Mouse (Mus musculus): ENCODE results near the gene Btbd2. TPM values are rescaled to one million over a fixed set of nuclear protein-coding genes. Genes with fewer than 3 reads are reported as not detected.

Gene Btbd2
- polyA plus RNA-seq, 1 experiment from 2014 or later = 85.9 TPM

DNA sequence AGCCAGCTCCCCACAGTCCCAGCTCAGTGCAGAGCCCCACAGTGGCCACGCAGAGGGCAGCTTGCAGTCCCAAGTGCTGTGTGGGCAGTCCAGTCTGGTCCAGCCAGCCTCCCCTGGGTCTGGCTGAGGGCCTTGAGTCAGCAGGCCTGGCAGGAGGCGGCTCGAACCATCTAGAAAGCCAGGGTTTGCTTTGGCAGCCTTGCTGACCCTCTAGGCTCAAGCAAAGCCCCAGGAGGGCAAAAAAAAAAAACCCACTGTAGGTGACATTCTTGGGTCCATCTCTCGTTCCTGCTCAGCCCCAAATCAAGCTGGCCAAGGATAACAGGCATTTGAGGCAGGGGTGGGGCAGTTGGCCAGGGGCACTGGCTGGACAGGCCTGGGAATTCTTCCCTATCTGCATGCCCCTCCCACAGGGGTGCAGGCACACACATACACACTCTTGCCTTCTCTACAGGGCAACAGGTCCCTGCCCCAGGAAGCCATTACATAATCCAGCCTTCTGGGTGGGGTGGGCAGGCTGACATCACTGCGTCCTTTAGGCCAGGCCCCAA lies 17.4 kb upstream of the Btbd2 start:
- Histone ChIP-seq H3K4me2 (peak overlapping the region; percentile 82), H3K9me3 (no peaks in the 10 kb centered on the region), H3K36me3 (replicated peaks) (peaks cover 13% of the 10 kb centered on the region; the same call in 1 of the 2 replicates), H3K4me1 (peaks cover 56% of the 10 kb centered on the region), H3K27ac (no peak overlapping the region), H3K4me3 (peak overlapping the region; percentile 94), H3K27me3 (replicated peaks) (no peaks in the 10 kb centered on the region), H3K9ac (peak overlapping the region; percentile 93)
- 68% methylated on average over 5 of the region's 5 CpGs for WGBS
- no peak for ATAC-seq (replicated peaks)

- no peaks in the 10 kb centered on the region for H3K27me3 ChIP-seq (replicated peaks)
- 94% methylated on average over 3 of the region's 3 CpGs for WGBS
- no peak for ATAC-seq (replicated peaks)
- H3K4me3 ChIP-seq = peak overlapping the region; percentile 94; the same call in 1 of the 2 replicates
- H3K4me1 ChIP-seq = peaks cover 56% of the 10 kb centered on the region
- no peak overlapping the region for H3K27ac ChIP-seq
- H3K9me3 ChIP-seq = no peaks in the 10 kb centered on the region
- H3K9ac ChIP-seq = peak overlapping the region; percentile 93; the same call in 1 of the 2 replicates
- H3K4me2 ChIP-seq = peak overlapping the region; percentile 82
- H3K36me3 ChIP-seq (replicated peaks) = peaks cover 14% of the 10 kb centered on the region; the same call in 1 of the 2 replicates
Measured at GRCm38 (mm10) chr10:80673690-80674089, 16.8 kb upstream of the Btbd2 start.

GRCm38 (mm10) chr10:80671936-80672690 lies 15.2 kb upstream of the Btbd2 start:
- peaks cover 41% of the 10 kb centered on the region for H3K4me1 ChIP-seq
- H3K4me2 ChIP-seq = no peak overlapping the region
- H3K9me3 ChIP-seq = no peaks in the 10 kb centered on the region
- no peak overlapping the region for H3K9ac ChIP-seq
- H3K27ac ChIP-seq = no peak overlapping the region
- peaks cover 27% of the 10 kb centered on the region; the same call in 1 of the 2 replicates for H3K36me3 ChIP-seq (replicated peaks)
- no peak for ATAC-seq (replicated peaks)
- no peak overlapping the region for H3K4me3 ChIP-seq
- no peaks in the 10 kb centered on the region for H3K27me3 ChIP-seq (replicated peaks)
- WGBS = 87% methylated on average over 11 of the region's 11 CpGs

DNA sequence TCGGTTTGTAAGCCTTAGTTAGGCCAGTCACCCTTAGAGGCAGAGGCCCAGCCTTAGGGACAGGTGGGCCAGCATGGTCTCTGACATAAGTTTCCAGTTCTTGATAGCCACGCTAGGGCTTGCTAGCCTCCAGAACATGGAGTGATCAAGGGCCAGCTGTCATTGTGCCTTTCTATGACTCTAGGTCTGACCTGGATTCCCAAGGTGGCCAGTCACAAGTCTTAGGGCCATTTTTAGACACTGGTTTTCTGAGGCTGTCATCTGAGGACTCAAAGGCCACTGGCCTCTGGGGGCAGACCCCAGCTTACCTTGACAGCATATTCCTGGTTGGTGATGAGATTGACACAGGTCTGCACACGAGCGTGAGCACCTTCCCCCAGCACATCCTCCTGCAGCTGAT lies 14.4 kb upstream of the Btbd2 start:
- Histone ChIP-seq H3K4me3 (no peak overlapping the region), H3K4me1 (peaks cover 36% of the 10 kb centered on the region), H3K9me3 (no peaks in the 10 kb centered on the region), H3K27ac (no peak overlapping the region), H3K4me2 (no peak overlapping the region), H3K9ac (no peak overlapping the region), H3K27me3 (replicated peaks) (no peaks in the 10 kb centered on the region), H3K36me3 (replicated peaks) (peaks cover 36% of the 10 kb centered on the region)
- WGBS = 90% methylated on average over 4 of the region's 4 CpGs
- ATAC-seq (replicated peaks) = no peak

GRCm38 (mm10) chr10:80670531-80670930 lies 13.7 kb upstream of the Btbd2 start:
- H3K4me2 ChIP-seq = no peak overlapping the region
- no peaks in the 10 kb centered on the region for H3K27me3 ChIP-seq (replicated peaks)
- H3K9me3 ChIP-seq = no peaks in the 10 kb centered on the region
- H3K4me1 ChIP-seq = peaks cover 36% of the 10 kb centered on the region
- no peak overlapping the region for H3K4me3 ChIP-seq
- H3K9ac ChIP-seq = no peak overlapping the region
- WGBS = 95% methylated on average over 2 of the region's 2 CpGs
- H3K27ac ChIP-seq = no peak overlapping the region
- no peak for ATAC-seq (replicated peaks)
- peaks cover 40% of the 10 kb centered on the region for H3K36me3 ChIP-seq (replicated peaks)

- H3K4me1 ChIP-seq = peaks cover 30% of the 10 kb centered on the region
- H3K36me3 ChIP-seq (replicated peaks) = peaks cover 40% of the 10 kb centered on the region
- no peak overlapping the region for H3K27ac ChIP-seq
- no peaks in the 10 kb centered on the region for H3K27me3 ChIP-seq (replicated peaks)
- no peak overlapping the region for H3K9ac ChIP-seq
- H3K4me2 ChIP-seq = no peak overlapping the region
- no peak overlapping the region for H3K4me3 ChIP-seq
- no peaks in the 10 kb centered on the region for H3K9me3 ChIP-seq
- ATAC-seq (replicated peaks) = no peak
- 95% methylated on average over 7 of the region's 7 CpGs for WGBS
Measured at GRCm38 (mm10) chr10:80669737-80670485, 13.0 kb upstream of the Btbd2 start.

DNA sequence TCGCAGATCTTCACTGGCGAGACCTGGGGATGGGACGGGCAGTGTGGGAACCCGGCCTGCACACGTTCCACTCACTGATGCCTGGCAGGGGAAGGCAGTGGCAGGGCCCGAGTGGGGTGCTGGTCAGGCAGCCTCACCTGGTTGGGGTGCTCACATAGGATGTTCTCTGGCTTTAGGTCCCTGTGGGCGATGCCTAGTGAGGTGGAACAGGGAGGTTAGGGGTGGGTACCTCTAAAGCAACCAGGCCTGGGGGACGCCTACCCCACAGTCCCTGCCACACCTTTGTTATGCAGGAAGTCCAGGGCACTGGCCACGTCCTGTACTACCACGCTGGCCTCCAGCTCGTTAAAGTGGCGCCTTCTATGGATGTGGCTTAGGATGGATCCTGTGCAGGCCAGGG lies 12.1 kb upstream of the Btbd2 start:
- no peaks in the 10 kb centered on the region for H3K9me3 ChIP-seq
- no peak overlapping the region for H3K4me2 ChIP-seq
- 93% methylated on average over 12 of the region's 12 CpGs for WGBS
- no peak overlapping the region for H3K27ac ChIP-seq
- H3K27me3 ChIP-seq (replicated peaks) = no peaks in the 10 kb centered on the region
- no peak overlapping the region for H3K4me3 ChIP-seq
- no peak for ATAC-seq (replicated peaks)
- peaks cover 21% of the 10 kb centered on the region for H3K4me1 ChIP-seq
- H3K36me3 ChIP-seq (replicated peaks) = peaks cover 40% of the 10 kb centered on the region
- H3K9ac ChIP-seq = no peak overlapping the region

DNA sequence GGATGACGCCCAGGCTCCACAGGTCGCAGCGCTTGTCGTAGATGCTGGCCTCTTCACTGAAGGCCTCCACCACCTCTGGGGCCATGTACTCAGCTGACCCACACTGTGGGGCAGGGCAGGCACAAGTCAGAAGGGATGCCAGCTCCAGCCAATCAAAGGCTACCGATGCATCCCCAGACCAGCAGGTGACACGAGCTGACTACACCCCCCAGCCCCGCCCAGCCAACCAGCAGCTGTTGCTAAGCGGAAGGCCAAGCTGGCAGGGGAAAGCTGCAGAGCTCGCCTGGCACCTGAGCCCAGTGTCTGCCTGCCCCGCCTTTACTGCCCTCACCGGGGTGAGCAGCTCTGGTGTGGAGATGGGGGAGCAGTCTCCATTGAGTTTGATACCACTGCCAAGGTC lies 11.7 kb upstream of the Btbd2 start:
- H3K36me3 ChIP-seq (replicated peaks) = peaks cover 40% of the 10 kb centered on the region
- H3K27me3 ChIP-seq (replicated peaks) = no peaks in the 10 kb centered on the region
- no peak overlapping the region for H3K4me2 ChIP-seq
- H3K27ac ChIP-seq = no peak overlapping the region
- peaks cover 17% of the 10 kb centered on the region for H3K4me1 ChIP-seq
- WGBS = 86% methylated on average over 11 of the region's 11 CpGs
- no peak overlapping the region for H3K4me3 ChIP-seq
- H3K9ac ChIP-seq = no peak overlapping the region
- no peaks in the 10 kb centered on the region for H3K9me3 ChIP-seq
- no peak for ATAC-seq (replicated peaks)

GRCm38 (mm10) chr10:80666837-80667412 lies 10.1 kb upstream of the Btbd2 start:
- Histone ChIP-seq H3K9me3 (no peaks in the 10 kb centered on the region), H3K36me3 (replicated peaks) (peaks cover 40% of the 10 kb centered on the region), H3K27me3 (replicated peaks) (no peaks in the 10 kb centered on the region), H3K4me3 (no peak overlapping the region), H3K27ac (no peak overlapping the region), H3K9ac (no peak overlapping the region), H3K4me1 (0 out of 2 replicates have a peak, but pooled peaks cover under 1% of the 10 kb centered on the region), H3K4me2 (no peak overlapping the region)
- ATAC-seq (replicated peaks) = no peak
- WGBS = 85% methylated on average over 19 of the region's 19 CpGs

GRCm38 (mm10) chr10:80665981-80666733 lies 9.3 kb upstream of the Btbd2 start:
- H3K27ac ChIP-seq = no peak overlapping the region
- H3K4me1 ChIP-seq = no peaks in the 10 kb centered on the region
- no peak overlapping the region for H3K4me3 ChIP-seq
- peaks cover 35% of the 10 kb centered on the region for H3K36me3 ChIP-seq (replicated peaks)
- H3K27me3 ChIP-seq (replicated peaks) = no peaks in the 10 kb centered on the region
- no peak overlapping the region for H3K4me2 ChIP-seq
- 71% methylated on average over 10 of the region's 10 CpGs for WGBS
- no peak for ATAC-seq (replicated peaks)
- no peak overlapping the region for H3K9ac ChIP-seq
- no peaks in the 10 kb centered on the region for H3K9me3 ChIP-seq

GRCm38 (mm10) chr10:80665459-80665858 lies 8.6 kb upstream of the Btbd2 start:
- Histone ChIP-seq H3K9ac (no peak overlapping the region), H3K27me3 (replicated peaks) (no peaks in the 10 kb centered on the region), H3K9me3 (no peaks in the 10 kb centered on the region), H3K36me3 (replicated peaks) (peaks cover 33% of the 10 kb centered on the region), H3K27ac (no peak overlapping the region), H3K4me3 (no peak overlapping the region), H3K4me1 (no peaks in the 10 kb centered on the region), H3K4me2 (no peak overlapping the region)
- ATAC-seq (replicated peaks) = no peak
- WGBS = 79% methylated on average over 4 of the region's 4 CpGs

DNA sequence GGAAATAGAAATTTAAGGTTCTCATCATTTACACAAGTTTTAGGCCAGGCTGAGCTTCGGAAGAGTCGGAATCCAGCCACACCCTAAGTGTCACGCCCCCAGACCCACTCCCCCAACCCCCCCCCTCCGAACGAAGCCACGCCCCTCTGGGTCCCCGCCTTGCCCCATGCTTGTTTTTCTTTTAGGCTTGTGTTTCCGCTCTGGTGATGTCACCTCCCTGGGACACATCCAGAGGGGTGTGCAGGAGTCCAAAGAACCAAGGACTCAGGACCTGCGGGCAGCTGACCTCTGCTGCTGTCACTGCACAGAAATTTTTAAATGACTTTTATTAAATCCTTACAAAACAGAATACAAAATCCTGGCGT lies 8.1 kb upstream of the Btbd2 start:
- H3K9ac ChIP-seq = no peak overlapping the region
- no peak overlapping the region for H3K27ac ChIP-seq
- H3K4me3 ChIP-seq = no peak overlapping the region
- 20% methylated on average over 10 of the region's 10 CpGs for WGBS
- ATAC-seq (replicated peaks) = no peak
- H3K4me2 ChIP-seq = no peak overlapping the region
- H3K4me1 ChIP-seq = no peaks in the 10 kb centered on the region
- no peaks in the 10 kb centered on the region for H3K9me3 ChIP-seq
- no peaks in the 10 kb centered on the region for H3K27me3 ChIP-seq (replicated peaks)
- H3K36me3 ChIP-seq (replicated peaks) = peaks cover 29% of the 10 kb centered on the region

Data from midbrain, embryonic 15.5 days (tissue).